Mouse (Mus musculus): ENCODE measurements around the gene Pycr2. TPM values are rescaled to one million over a fixed set of nuclear protein-coding genes. Genes with fewer than 3 reads are reported as not detected.
"Not testable (repeated sequence)": the region's sequence is repeated elsewhere in the genome, so short reads cannot be mapped to it uniquely, and the experiment has no call there.

Pycr2 gene
- polyA plus RNA-seq, 1 experiment from 2014 or later = 90.6 TPM

GRCm38 (mm10) chr1:180884484-180884883, 19.6 kb upstream of the Pycr2 start:
- H3K27ac ChIP-seq = no peak overlapping the region
- no peaks in the 10 kb centered on the region for H3K36me3 ChIP-seq (ENCODE audit: poor library complexity, severe bottlenecking)
- no peak overlapping the region for H3K4me3 ChIP-seq
- H3K9me3 ChIP-seq (replicated peaks) = no peaks in the 10 kb centered on the region
- no peak for ATAC-seq
- peaks cover 13% of the 10 kb centered on the region for H3K4me1 ChIP-seq
- WGBS = 86% methylated on average over 9 of the region's 9 CpGs
- no peaks in the 10 kb centered on the region for H3K27me3 ChIP-seq
- no peak overlapping the region for H3K4me2 ChIP-seq
- no peak overlapping the region for H3K9ac ChIP-seq

DNA sequence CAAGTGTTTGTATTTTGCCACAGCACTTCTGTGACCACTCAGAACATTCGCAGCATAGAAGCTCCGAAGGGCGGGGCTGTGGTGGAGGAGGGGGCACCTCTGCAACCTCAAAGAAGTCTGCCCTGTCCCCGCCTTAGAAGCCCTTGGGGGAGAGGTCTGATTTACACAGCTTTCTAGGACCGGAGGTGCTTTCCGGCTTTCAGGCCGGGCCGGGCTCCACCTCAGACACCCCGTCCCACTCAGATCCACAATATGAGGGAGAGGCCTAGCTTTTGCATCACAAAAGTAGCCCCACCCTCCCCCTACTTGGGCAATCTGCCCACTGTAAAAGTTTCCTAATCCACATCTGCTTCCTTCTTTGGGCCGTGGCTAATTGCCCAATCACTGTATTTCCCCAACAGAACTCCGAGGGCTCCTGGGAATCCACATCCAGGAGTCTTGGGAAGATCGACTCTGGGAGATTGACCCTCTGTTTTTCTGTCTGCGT, 15.5 kb upstream of the Pycr2 start:
- peak; percentile 68 for ATAC-seq
- H3K4me2 ChIP-seq = peak overlapping the region; percentile 40
- no peak overlapping the region for H3K4me3 ChIP-seq
- 8% methylated on average over 13 of the region's 13 CpGs for WGBS
- H3K36me3 ChIP-seq (ENCODE audit: poor library complexity, severe bottlenecking) = no peaks in the 10 kb centered on the region
- no peaks in the 10 kb centered on the region for H3K9me3 ChIP-seq (replicated peaks)
- peaks cover 13% of the 10 kb centered on the region for H3K4me1 ChIP-seq
- H3K9ac ChIP-seq = no peak overlapping the region
- peaks cover 14% of the 10 kb centered on the region for H3K27me3 ChIP-seq
- H3K27ac ChIP-seq = no peak overlapping the region

GRCm38 (mm10) chr1:180889172-180889571, 14.9 kb upstream of the Pycr2 start:
- 39% methylated on average over 7 of the region's 7 CpGs for WGBS
- H3K36me3 ChIP-seq (ENCODE audit: poor library complexity, severe bottlenecking) = no peaks in the 10 kb centered on the region
- H3K27me3 ChIP-seq = peaks cover 19% of the 10 kb centered on the region
- no peak overlapping the region for H3K4me3 ChIP-seq
- H3K9ac ChIP-seq = no peak overlapping the region
- 0 out of 2 replicates have a peak overlapping the region, but pooled peaks have one; percentile 40 for H3K4me2 ChIP-seq
- ATAC-seq = 0 out of 2 replicates have a peak, but pooled peaks have one; percentile 24
- no peak overlapping the region for H3K27ac ChIP-seq
- no peaks in the 10 kb centered on the region for H3K9me3 ChIP-seq (replicated peaks)
- peaks cover 13% of the 10 kb centered on the region for H3K4me1 ChIP-seq

GRCm38 (mm10) chr1:180889841-180890240, 14.3 kb upstream of the Pycr2 start:
- H3K27me3 ChIP-seq = peaks cover 26% of the 10 kb centered on the region
- no peak overlapping the region for H3K27ac ChIP-seq
- H3K4me3 ChIP-seq = no peak overlapping the region
- H3K4me1 ChIP-seq = peaks cover 13% of the 10 kb centered on the region
- H3K36me3 ChIP-seq (ENCODE audit: poor library complexity, severe bottlenecking) = no peaks in the 10 kb centered on the region
- no peak for ATAC-seq
- no peaks in the 10 kb centered on the region for H3K9me3 ChIP-seq (replicated peaks)
- H3K4me2 ChIP-seq = no peak overlapping the region
- WGBS = 39% methylated on average over 6 of the region's 6 CpGs
- H3K9ac ChIP-seq = no peak overlapping the region

- WGBS = 67% methylated on average over 10 of the region's 10 CpGs
- Histone ChIP-seq H3K4me1 (peaks cover 13% of the 10 kb centered on the region), H3K4me3 (no peak within 1 kb of the TSS), H3K27me3 (peaks cover 37% of the 10 kb centered on the region), H3K27ac (no peak within 1 kb of the TSS), H3K9ac (no peak within 1 kb of the TSS), H3K4me2 (peak within 1 kb of the TSS; percentile 46), H3K36me3 (ENCODE audit: poor library complexity, severe bottlenecking) (no peaks in the 10 kb centered on the region), H3K9me3 (replicated peaks) (no peaks in the 10 kb centered on the region)
- ATAC-seq = no peak
Observed at GRCm38 (mm10) chr1:180892808-180893207, 11.3 kb upstream of the Pycr2 start, which contains the start of gene Lefty2. Gene Lefty2 (plus strand): TSS chr1:180893108.

DNA sequence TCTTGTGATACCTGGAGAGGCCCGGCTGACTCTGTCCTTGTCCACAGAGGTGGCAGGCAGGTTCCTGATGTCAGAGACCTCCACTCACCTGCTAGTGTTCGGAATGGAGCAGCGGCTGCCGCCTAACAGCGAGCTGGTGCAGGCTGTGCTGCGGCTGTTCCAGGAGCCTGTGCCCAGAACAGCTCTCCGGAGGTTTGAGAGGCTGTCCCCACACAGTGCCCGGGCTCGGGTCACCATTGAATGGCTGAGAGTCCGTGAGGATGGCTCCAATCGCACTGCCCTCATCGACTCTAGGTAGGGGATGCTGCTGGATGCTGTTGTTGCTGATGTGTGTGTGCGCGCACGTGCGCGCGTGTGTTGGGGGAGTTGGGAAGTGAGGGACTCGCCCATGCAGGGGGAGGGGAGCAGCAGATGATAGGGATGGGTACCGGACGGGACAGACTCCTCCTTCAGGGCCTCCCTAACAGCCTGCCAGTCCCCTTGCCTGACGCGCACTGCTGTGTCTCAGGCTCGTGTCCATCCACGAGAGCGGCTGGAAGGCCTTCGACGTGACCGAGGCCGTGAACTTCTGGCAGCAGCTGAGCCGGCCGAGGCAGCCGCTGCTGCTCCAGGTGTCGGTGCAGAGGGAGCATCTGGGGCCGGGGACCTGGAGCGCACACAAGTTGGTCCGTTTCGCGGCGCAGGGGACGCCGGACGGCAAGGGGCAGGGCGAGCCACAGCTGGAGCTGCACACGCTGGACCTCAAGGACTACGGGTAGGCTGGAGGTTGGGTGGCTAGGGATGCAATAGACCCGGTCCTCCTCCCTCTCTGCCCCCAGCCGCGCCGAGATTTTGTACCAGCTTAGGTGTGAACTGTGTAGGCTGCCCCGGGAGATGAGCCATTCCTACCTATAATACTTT, 9.8 kb upstream of the Pycr2 start:
- not testable (repeated sequence) for ATAC-seq
- 4% methylated on average over 47 of the region's 51 CpGs for WGBS
- peak overlapping the region; percentile 22 for H3K4me3 ChIP-seq

GRCm38 (mm10) chr1:180901107-180901506, 3.0 kb upstream of the Pycr2 start:
- no peak overlapping the region for H3K27ac ChIP-seq
- H3K36me3 ChIP-seq (ENCODE audit: poor library complexity, severe bottlenecking) = peaks cover 3% of the 10 kb centered on the region
- H3K4me2 ChIP-seq = no peak overlapping the region
- H3K27me3 ChIP-seq = 0 out of 2 replicates have a peak, but pooled peaks cover 2% of the 10 kb centered on the region
- 2% methylated on average over 4 of the region's 4 CpGs for WGBS
- H3K4me1 ChIP-seq = peaks cover 20% of the 10 kb centered on the region
- H3K9ac ChIP-seq = no peak overlapping the region
- H3K9me3 ChIP-seq (replicated peaks) = no peaks in the 10 kb centered on the region
- ATAC-seq = no peak
- H3K4me3 ChIP-seq = no peak overlapping the region

More for the DNA sequence above, 9.8 kb upstream of the Pycr2 start:
- H3K36me3 ChIP-seq (ENCODE audit: poor library complexity, severe bottlenecking); H3K9me3 ChIP-seq (replicated peaks); H3K27ac ChIP-seq; H3K4me1 ChIP-seq: not testable (repeated sequence)
- Histone ChIP-seq H3K9ac (0 out of 2 replicates have a peak overlapping the region, but pooled peaks have one; percentile 30), H3K27me3 (peaks cover 37% of the 10 kb centered on the region), H3K4me2 (peak overlapping the region; percentile 46)

- Histone ChIP-seq H3K9ac (no peak overlapping the region), H3K4me1 (peaks cover 26% of the 10 kb centered on the region), H3K4me3 (no peak overlapping the region), H3K36me3 (ENCODE audit: poor library complexity, severe bottlenecking) (peaks cover 21% of the 10 kb centered on the region), H3K27ac (no peak overlapping the region), H3K27me3 (no peaks in the 10 kb centered on the region), H3K4me2 (no peak overlapping the region), H3K9me3 (replicated peaks) (no peaks in the 10 kb centered on the region)
- 39% methylated on average over 5 of the region's 5 CpGs for WGBS
- no peak for ATAC-seq
Observed at GRCm38 (mm10) chr1:180902915-180903314, 1.2 kb upstream of the Pycr2 start.

GRCm38 (mm10) chr1:180903666-180904038, 441 bp upstream of the Pycr2 start:
- Histone ChIP-seq H3K4me1 (peaks cover 26% of the 10 kb centered on the region), H3K36me3 (ENCODE audit: poor library complexity, severe bottlenecking) (peaks cover 29% of the 10 kb centered on the region), H3K4me2 (peak overlapping the region; percentile 92), H3K9me3 (replicated peaks) (no peaks in the 10 kb centered on the region), H3K27me3 (no peaks in the 10 kb centered on the region), H3K4me3 (peak overlapping the region; percentile 88), H3K9ac (peak overlapping the region; percentile 95), H3K27ac (peak overlapping the region; percentile 49; the same call in 1 of the 2 replicates)
- WGBS = 36% methylated on average over 10 of the region's 10 CpGs
- no peak for ATAC-seq

DNA sequence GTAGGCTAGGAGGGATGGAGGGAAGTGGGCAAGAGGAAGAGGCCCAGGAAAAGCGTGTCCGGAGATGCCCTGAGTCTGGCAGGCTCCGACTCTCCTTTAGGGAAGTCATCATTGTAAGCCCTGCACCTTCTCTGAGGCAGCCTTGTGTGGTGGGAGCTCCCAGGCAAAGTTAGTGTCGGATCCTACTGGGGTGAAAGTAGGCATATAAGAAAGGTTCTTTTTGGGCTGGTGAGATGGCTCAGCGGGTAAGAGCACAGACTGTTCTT, 655 bp downstream of the Pycr2 start:
- Histone ChIP-seq H3K9me3 (replicated peaks) (no peaks in the 10 kb centered on the region), H3K4me3 (peak overlapping the region; percentile 88), H3K36me3 (ENCODE audit: poor library complexity, severe bottlenecking) (peaks cover 36% of the 10 kb centered on the region), H3K9ac (peak overlapping the region; percentile 95), H3K4me1 (peaks cover 26% of the 10 kb centered on the region), H3K27me3 (no peaks in the 10 kb centered on the region), H3K4me2 (peak overlapping the region; percentile 92), H3K27ac (peak overlapping the region; percentile 78)
- ATAC-seq = 0 out of 2 replicates have a peak, but pooled peaks have one; percentile 3
- 2% methylated on average over 5 of the region's 5 CpGs for WGBS

GRCm38 (mm10) chr1:180905307-180905706, 1.2 kb downstream of the Pycr2 start:
- WGBS = 68% methylated on average over 6 of the region's 6 CpGs
- H3K27me3 ChIP-seq = no peaks in the 10 kb centered on the region
- no peak overlapping the region for H3K27ac ChIP-seq
- no peaks in the 10 kb centered on the region for H3K9me3 ChIP-seq (replicated peaks)
- H3K9ac ChIP-seq = peak overlapping the region; percentile 95
- no peak for ATAC-seq
- peaks cover 36% of the 10 kb centered on the region for H3K36me3 ChIP-seq (ENCODE audit: poor library complexity, severe bottlenecking)
- peak overlapping the region; percentile 88 for H3K4me3 ChIP-seq
- peak overlapping the region; percentile 92 for H3K4me2 ChIP-seq
- peaks cover 26% of the 10 kb centered on the region for H3K4me1 ChIP-seq

DNA sequence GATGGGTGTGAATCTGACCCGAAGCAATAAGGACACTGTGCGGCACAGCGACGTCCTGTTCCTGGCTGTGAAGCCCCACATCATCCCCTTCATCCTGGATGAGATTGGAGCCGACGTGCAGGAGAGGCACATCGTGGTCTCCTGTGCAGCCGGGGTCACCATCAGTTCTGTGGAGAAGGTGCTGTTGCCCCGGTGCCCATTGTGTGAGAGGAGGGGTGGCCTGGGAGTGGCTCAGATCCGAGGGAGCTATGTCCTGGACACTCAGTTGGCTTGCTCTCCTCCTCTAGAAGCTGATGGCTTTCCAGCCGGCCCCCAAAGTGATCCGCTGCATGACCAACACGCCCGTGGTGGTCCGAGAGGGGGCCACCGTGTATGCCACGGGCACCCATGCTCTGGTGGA, 1.8 kb downstream of the Pycr2 start:
- Histone ChIP-seq H3K9me3 (replicated peaks) (no peaks in the 10 kb centered on the region), H3K9ac (peak overlapping the region; percentile 95), H3K4me1 (peaks cover 26% of the 10 kb centered on the region), H3K4me2 (peak overlapping the region; percentile 92), H3K36me3 (ENCODE audit: poor library complexity, severe bottlenecking) (peaks cover 36% of the 10 kb centered on the region), H3K4me3 (peak overlapping the region; percentile 88; the same call in 1 of the 2 replicates), H3K27me3 (no peaks in the 10 kb centered on the region), H3K27ac (no peak overlapping the region)
- 95% methylated on average over 17 of the region's 17 CpGs for WGBS
- no peak for ATAC-seq

All from forebrain, embryonic 13.5 days (tissue).